Comparison of ENCODE assay signal across 15 mouse cellular contexts in genomic region chr5:149275105-149275494, GRCm38 (mm10). TPM values are rescaled to one million over a fixed set of nuclear protein-coding genes. Genes with fewer than 3 reads are reported as not detected.
DNase-seq lines count a peak whose midpoint lies in the region; ATAC-seq and TF ChIP-seq lines count a peak whose summit lies in the region.
"Had no signal": no experiment of that assay in that cellular context is flagged by ENCODE, and none has a peak within 500 bp of the region (broad histone marks: within the 10 kb centered on the region; RNA-seq: fewer than 3 reads in every experiment).

No protein-coding gene starts in this region.

- H3K27me3 ChIP-seq in G1E (ENCODE audit: insufficient read depth, low read length) = peaks cover 2% of the 10 kb centered on the region; the same call in 1 of the 2 replicates
- H3K27me3 ChIP-seq in liver, embryonic 14.5 days (ENCODE audit: control insufficient read depth, insufficient read depth, low read length) = no peaks in the 10 kb centered on the region
- H3K27me3 ChIP-seq: limb, embryonic 12.5 days had no signal

- WGBS in liver, embryonic 14.5 days (ENCODE audit: insufficient replicate concordance) = 62% methylated on average over 1 of the region's 1 CpGs

- intact Hi-C loops in left cerebral cortex, postnatal 10 days (cut with DNase I) = no loop called here

- peak; percentile 61 for TF ChIP-seq CTCF in layer of hippocampus, adult 2 months (conservative IDR thresholded peaks at IDR 0.05)
- TF ChIP-seq CTCF in G1E (IDR thresholded peaks at IDR 0.05; ENCODE audit: low read depth, low read length) = peak; percentile 7; the same call in 1 of the 2 replicates
- TF ChIP-seq CTCF in liver, embryonic 14.5 days (IDR thresholded peaks at IDR 0.05; ENCODE audit: low read depth) = peak; percentile 60

- peaks cover 40% of the 10 kb centered on the region for H3K4me1 ChIP-seq in G1E (ENCODE audit: insufficient read depth, low read depth, low read length)
- H3K4me1 ChIP-seq in liver, embryonic 14.5 days (replicated peaks; ENCODE audit: control insufficient read depth in 2 of 2, insufficient read depth in 2 of 2, low read length in 1 of 2) = peaks cover 0 to 10% of the 10 kb centered on the region in 2 experiments; a peak in 1 of 4 replicates

- H3K4me2 ChIP-seq in liver, embryonic 14.5 days (ENCODE audit: low read depth) = no peak overlapping the region
- H3K4me2 ChIP-seq: limb, embryonic 12.5 days had no signal

- no peak overlapping the region for H3K4me3 ChIP-seq in layer of hippocampus, adult 2 months
- H3K4me3 ChIP-seq in G1E (ENCODE audit: low read depth, low read length) = no peak overlapping the region; the same call in 1 of the 2 replicates
- H3K4me3 ChIP-seq in liver, embryonic 14.5 days (ENCODE audit: insufficient read depth in 1 of 2, low read depth in 2 of 2, low read length in 2 of 2) = no peak overlapping the region
- H3K4me3 ChIP-seq: erythroblast, embryonic 14.5 days; hindbrain, embryonic 10.5 days; limb, embryonic 12.5 days had no signal

- no peak overlapping the region for H3K27ac ChIP-seq in layer of hippocampus, adult 2 months
- H3K27ac ChIP-seq in liver, embryonic 14.5 days = no peak overlapping the region
- H3K27ac ChIP-seq: hindbrain, embryonic 10.5 days; limb, embryonic 12.5 days had no signal

- TF ChIP-seq EP300 in liver, embryonic 14.5 days (IDR thresholded peaks at IDR 0.05; ENCODE audit: low read depth) = no peak

- H3K9ac ChIP-seq in liver, embryonic 14.5 days (replicated peaks) = no peak overlapping the region
- H3K9ac ChIP-seq: limb, embryonic 12.5 days had no signal

- no peak for DNase-seq in layer of hippocampus, adult 2 months (ENCODE audit: low spot score in 2 of 2)
- DNase-seq in layer of hippocampus, adult 18-20 months (ENCODE audit: low spot score in 2 of 2) = no peak
- peak; percentile 21 for DNase-seq in CD4-positive helper T cell, adult 2 months (ENCODE audit: low read depth, low spot score)
- DNase-seq in G1E (ENCODE audit: low spot score) = no peak
- no peak for DNase-seq in liver, embryonic 14.5 days (ENCODE audit: low read depth in 3 of 3, low spot score in 3 of 3)
- no peak for DNase-seq in right cerebral cortex, postnatal 25 days
- DNase-seq in adrenal gland, adult 18-20 months (ENCODE audit: low spot score in 2 of 2) = no peak
- DNase-seq in left cerebral cortex, postnatal 10 days (ENCODE audit: extremely low spot score in 1 of 2, low spot score in 2 of 2) = no peak
- DNase-seq: adrenal gland, adult 2 months; cerebellum, adult 18-20 months; embryo, embryonic 11 days; kidney, adult 8-10 months had no signal

- peaks cover 12% of the 10 kb centered on the region for H3K9me3 ChIP-seq in G1E (replicated peaks)
- H3K9me3 ChIP-seq in liver, embryonic 14.5 days (ENCODE audit: control insufficient read depth, low read length) = no peaks in the 10 kb centered on the region; the same call in 1 of the 2 replicates

- ATAC-seq in G1E (ENCODE audit: extremely low read depth, insufficient number of reproducible peaks, low FRiP score, poor library complexity, severe bottlenecking) = no peak
- ATAC-seq in liver, embryonic 14.5 days (ENCODE audit: insufficient read depth) = no peak

- H3K36me3 ChIP-seq in G1E (replicated peaks) = peaks cover 25% of the 10 kb centered on the region
- no peaks in the 10 kb centered on the region for H3K36me3 ChIP-seq in liver, embryonic 14.5 days (replicated peaks; ENCODE audit: control insufficient read depth, insufficient read depth, low read depth)
- H3K36me3 ChIP-seq: hindbrain, embryonic 10.5 days; limb, embryonic 12.5 days had no signal

RNA-seq across cellular contexts. Expression of gene Alox5ap, which starts 10.5 kb away (rescaled TPM):
- total RNA-seq in layer of hippocampus, adult 2 months (2021) = 10 to 100 TPM in 1 of 2 experiments, 1 to 10 TPM in 1; 7.8 to 11.1 TPM
- 10 to 100 TPM; 11.5 to 12.0 TPM for total RNA-seq in layer of hippocampus, adult 18-20 months (2021)
- total RNA-seq in G1E (2014; fragmentation: Nextera tagmentation) (38.1 and 43.8 TPM in 2 replicates), G1E (2017) (143 and 157 TPM in 2 replicates)
- polyA plus RNA-seq in G1E (2012) = 1.0 and 1.5 TPM in 2 replicates
- polyA plus RNA-seq in liver, embryonic 14.5 days (2012; rRNA removed) = 17.4 and 26.7 TPM in 2 replicates
- 26.2 and 29.6 TPM in 2 replicates for polyA plus RNA-seq in liver, embryonic 14.5 days (2014; fragmentation: Nextera tagmentation; extraction: Ambion mirVana)
- 10 to 100 TPM; 22.0 to 26.3 TPM for total RNA-seq in adrenal gland, adult 18-20 months (2021)
- total RNA-seq in left cerebral cortex, postnatal 10 days (2021) = 1 to 10 TPM; 7.5 to 8.4 TPM
- polyA plus RNA-seq: erythroblast, embryonic 14.5 days had no signal

Comparison
In these comparisons a context has a peak if more than half of its experiments do, and no peak if none do; other contexts are left out.
1. CTCF ChIP-seq: peak in every context shown above with its lines; median percentile 61 in layer of hippocampus, adult 2 months; 60 in liver, embryonic 14.5 days; 7 in G1E.